Mouse (Mus musculus): ENCODE measurements around the gene Tfeb. TPM values are rescaled to one million over a fixed set of nuclear protein-coding genes. Genes with fewer than 3 reads are reported as not detected.

Gene Tfeb
- polyA plus RNA-seq, 1 experiment from 2014 or later: 30.7 TPM

DNA sequence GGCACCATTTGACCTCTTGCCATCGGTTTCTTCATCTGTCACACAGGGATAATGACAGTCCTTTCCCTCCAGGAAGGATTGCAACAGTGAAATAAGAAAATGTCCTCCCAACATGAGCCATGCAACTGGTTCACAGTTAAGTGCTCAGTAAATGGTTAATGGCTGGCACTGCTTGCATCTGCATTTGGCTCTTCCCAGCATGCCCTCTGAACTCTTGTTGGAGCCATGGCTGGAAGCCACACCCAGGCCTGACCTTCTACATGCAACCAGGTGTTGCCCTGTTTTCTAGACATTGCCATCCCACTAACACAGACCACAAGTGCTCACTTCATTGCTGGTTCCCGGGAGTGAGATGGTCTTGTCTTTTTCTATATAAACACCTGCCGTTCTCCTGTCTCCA lies 28.9 kb upstream of the Tfeb start:
- ATAC-seq: no peak
- Histone ChIP-seq H3K4me2 (ENCODE audit: low read depth, low read length) (no peak overlapping the region), H3K9me3 (ENCODE audit: control insufficient read depth, low read length) (no peaks in the 10 kb centered on the region), H3K36me3 (ENCODE audit: control insufficient read depth, insufficient read depth, low read length) (0 out of 2 replicates have a peak, but pooled peaks cover 3% of the 10 kb centered on the region), H3K27me3 (replicated peaks; ENCODE audit: control insufficient read depth, insufficient read depth, low read length) (no peaks in the 10 kb centered on the region), H3K4me1 (ENCODE audit: control insufficient read depth, insufficient read depth, low read length) (peaks cover 11% of the 10 kb centered on the region), H3K4me3 (ENCODE audit: low read length) (no peak overlapping the region), H3K9ac (ENCODE audit: low read depth, low read length) (no peak overlapping the region), H3K27ac (ENCODE audit: low read length) (no peak overlapping the region)
- WGBS: 75% methylated on average over 3 of the region's 3 CpGs

- Histone ChIP-seq H3K36me3 (ENCODE audit: control insufficient read depth, insufficient read depth, low read length) (no peaks in the 10 kb centered on the region), H3K9ac (ENCODE audit: low read depth, low read length) (no peak overlapping the region), H3K27me3 (replicated peaks; ENCODE audit: control insufficient read depth, insufficient read depth, low read length) (no peaks in the 10 kb centered on the region), H3K27ac (ENCODE audit: low read length) (no peak overlapping the region), H3K4me2 (ENCODE audit: low read depth, low read length) (no peak overlapping the region), H3K4me1 (ENCODE audit: control insufficient read depth, insufficient read depth, low read length) (peaks cover 11% of the 10 kb centered on the region), H3K4me3 (ENCODE audit: low read length) (no peak overlapping the region), H3K9me3 (ENCODE audit: control insufficient read depth, low read length) (no peaks in the 10 kb centered on the region)
- 59% methylated on average over 4 of the region's 4 CpGs for WGBS
- ATAC-seq: no peak
Measured at GRCm38 (mm10) chr17:47708972-47709371, 27.9 kb upstream of the Tfeb start.

- no peaks in the 10 kb centered on the region for H3K27me3 ChIP-seq (replicated peaks; ENCODE audit: control insufficient read depth, insufficient read depth, low read length)
Measured at GRCm38 (mm10) chr17:47710036-47710435, 26.8 kb upstream of the Tfeb start.

GRCm38 (mm10) chr17:47711883-47712282 lies 24.9 kb upstream of the Tfeb start:
- no peak overlapping the region for H3K27ac ChIP-seq (ENCODE audit: low read length)
- 57% methylated on average over 6 of the region's 6 CpGs for WGBS
- no peaks in the 10 kb centered on the region for H3K36me3 ChIP-seq (ENCODE audit: control insufficient read depth, insufficient read depth, low read length)
- H3K9ac ChIP-seq (ENCODE audit: low read depth, low read length): no peak overlapping the region
- H3K9me3 ChIP-seq (ENCODE audit: control insufficient read depth, low read length): no peaks in the 10 kb centered on the region
- H3K4me1 ChIP-seq (ENCODE audit: control insufficient read depth, insufficient read depth, low read length): peaks cover 5% of the 10 kb centered on the region
- no peaks in the 10 kb centered on the region for H3K27me3 ChIP-seq (replicated peaks; ENCODE audit: control insufficient read depth, insufficient read depth, low read length)
- peak; percentile 26; the same call in 1 of the 2 replicates for ATAC-seq
- H3K4me2 ChIP-seq (ENCODE audit: low read depth, low read length): no peak overlapping the region
- no peak overlapping the region for H3K4me3 ChIP-seq (ENCODE audit: low read length)

More at GRCm38 (mm10) chr17:47710036-47710435, 26.8 kb upstream of the Tfeb start:
- 69% methylated on average over 3 of the region's 3 CpGs for WGBS
- no peak overlapping the region for H3K27ac ChIP-seq (ENCODE audit: low read length)
- H3K36me3 ChIP-seq (ENCODE audit: control insufficient read depth, insufficient read depth, low read length): no peaks in the 10 kb centered on the region
- H3K9ac ChIP-seq (ENCODE audit: low read depth, low read length): no peak overlapping the region
- 0 out of 2 replicates have a peak, but pooled peaks have one; percentile 21 for ATAC-seq
- H3K9me3 ChIP-seq (ENCODE audit: control insufficient read depth, low read length): no peaks in the 10 kb centered on the region
- no peak overlapping the region for H3K4me3 ChIP-seq (ENCODE audit: low read length)
- H3K4me2 ChIP-seq (ENCODE audit: low read depth, low read length): no peak overlapping the region
- H3K4me1 ChIP-seq (ENCODE audit: control insufficient read depth, insufficient read depth, low read length): peaks cover 11% of the 10 kb centered on the region

DNA sequence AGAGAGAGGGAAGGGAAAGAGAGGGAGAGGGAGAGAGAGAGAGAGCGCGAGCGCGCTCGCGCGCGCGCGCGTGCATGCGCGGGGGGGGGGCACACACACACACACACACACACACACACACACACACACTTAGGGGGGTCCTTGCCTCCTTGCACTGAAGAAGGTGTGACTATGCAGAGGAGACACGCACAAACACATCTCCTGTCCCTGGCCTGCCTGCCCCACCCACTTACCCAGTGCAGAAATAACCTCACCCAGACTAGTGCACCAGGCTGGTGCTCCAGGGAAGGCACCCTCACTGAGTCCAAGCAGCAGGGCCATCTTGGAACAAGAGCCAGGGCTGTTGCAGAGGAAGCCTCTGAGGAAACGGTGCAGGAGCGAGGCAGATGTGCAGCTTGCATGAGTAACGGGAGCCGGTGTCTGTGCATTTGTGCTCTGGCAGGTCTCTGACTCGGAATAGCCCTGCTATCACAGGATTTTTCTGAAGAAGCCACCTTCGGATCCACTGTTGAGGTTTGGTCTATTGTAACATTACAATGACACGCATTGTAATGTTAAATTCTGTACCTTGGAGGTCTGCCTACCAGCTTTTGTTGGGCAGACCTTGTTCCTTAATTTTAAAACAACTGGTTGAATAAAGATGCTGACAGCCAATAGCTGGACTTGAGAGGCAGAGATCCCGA lies 23.8 kb upstream of the Tfeb start:
- H3K4me2 ChIP-seq (ENCODE audit: low read depth, low read length): no peak overlapping the region
- WGBS: 50% methylated on average over 15 of the region's 22 CpGs
- no peak overlapping the region for H3K9ac ChIP-seq (ENCODE audit: low read depth, low read length)
- no peaks in the 10 kb centered on the region for H3K27me3 ChIP-seq (replicated peaks; ENCODE audit: control insufficient read depth, insufficient read depth, low read length)
- H3K4me1 ChIP-seq (ENCODE audit: control insufficient read depth, insufficient read depth, low read length): peaks cover 4% of the 10 kb centered on the region
- no peak overlapping the region for H3K27ac ChIP-seq (ENCODE audit: low read length)
- no peaks in the 10 kb centered on the region for H3K36me3 ChIP-seq (ENCODE audit: control insufficient read depth, insufficient read depth, low read length)
- no peaks in the 10 kb centered on the region for H3K9me3 ChIP-seq (ENCODE audit: control insufficient read depth, low read length)
- ATAC-seq: no peak
- H3K4me3 ChIP-seq (ENCODE audit: low read length): no peak overlapping the region

DNA sequence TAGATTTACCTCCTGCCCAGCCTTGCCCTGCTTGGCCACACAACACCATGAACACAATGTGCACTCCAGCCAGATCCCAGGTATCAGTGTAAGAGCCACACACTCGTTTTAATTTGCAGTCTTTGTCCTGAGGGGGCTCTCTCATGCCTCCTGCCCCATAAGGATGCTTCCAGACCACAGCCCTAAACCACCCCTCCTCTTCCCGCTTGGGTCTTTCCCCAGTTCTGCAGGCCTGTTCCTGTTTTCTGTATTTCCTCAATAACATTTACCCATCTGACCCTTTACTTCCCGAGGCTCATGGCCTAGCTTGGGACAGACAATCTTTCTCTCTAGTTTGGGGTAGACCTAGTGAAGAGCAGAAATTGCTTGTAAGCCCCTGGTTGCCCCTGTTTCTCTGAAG lies 21.8 kb upstream of the Tfeb start:
- no peak for ATAC-seq
- 56% methylated on average over 3 of the region's 3 CpGs for WGBS

DNA sequence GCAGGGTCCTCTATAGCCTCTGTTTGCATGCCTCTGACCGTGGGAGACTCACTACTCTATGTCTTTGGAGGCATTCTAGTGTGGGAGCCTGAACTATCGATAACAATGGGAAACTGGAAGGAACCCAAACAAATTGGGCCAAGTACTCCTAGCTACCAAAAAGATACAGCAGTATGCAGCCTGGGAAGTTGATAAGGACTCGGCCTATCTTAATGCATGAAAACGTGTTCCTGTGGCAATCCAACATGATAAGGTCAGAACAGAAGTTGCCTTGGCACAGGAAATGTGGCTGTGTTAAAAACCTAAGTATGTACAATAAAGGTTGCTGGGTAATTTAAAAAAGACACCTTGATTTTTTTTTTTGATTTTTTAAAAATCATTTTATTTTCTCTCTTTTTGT lies 15.6 kb upstream of the Tfeb start:
- H3K27ac ChIP-seq (ENCODE audit: low read length): no peak overlapping the region
- no peaks in the 10 kb centered on the region for H3K4me1 ChIP-seq (ENCODE audit: control insufficient read depth, insufficient read depth, low read length)
- WGBS: 83% methylated on average over 4 of the region's 4 CpGs
- no peaks in the 10 kb centered on the region for H3K36me3 ChIP-seq (ENCODE audit: control insufficient read depth, insufficient read depth, low read length)
- ATAC-seq: no peak
- H3K4me2 ChIP-seq (ENCODE audit: low read depth, low read length): no peak overlapping the region
- no peak overlapping the region for H3K4me3 ChIP-seq (ENCODE audit: low read length)
- H3K9ac ChIP-seq (ENCODE audit: low read depth, low read length): no peak overlapping the region
- H3K9me3 ChIP-seq (ENCODE audit: control insufficient read depth, low read length): no peaks in the 10 kb centered on the region
- H3K27me3 ChIP-seq (replicated peaks; ENCODE audit: control insufficient read depth, insufficient read depth, low read length): no peaks in the 10 kb centered on the region

More for the DNA sequence above, 21.8 kb upstream of the Tfeb start:
- H3K4me3 ChIP-seq (ENCODE audit: low read length): no peak overlapping the region
- H3K4me1 ChIP-seq (ENCODE audit: control insufficient read depth, insufficient read depth, low read length): peaks cover 3% of the 10 kb centered on the region; the same call in 1 of the 2 replicates
- no peak overlapping the region for H3K4me2 ChIP-seq (ENCODE audit: low read depth, low read length)
- no peaks in the 10 kb centered on the region for H3K36me3 ChIP-seq (ENCODE audit: control insufficient read depth, insufficient read depth, low read length)
- no peak overlapping the region for H3K9ac ChIP-seq (ENCODE audit: low read depth, low read length)
- no peak overlapping the region for H3K27ac ChIP-seq (ENCODE audit: low read length)
- H3K9me3 ChIP-seq (ENCODE audit: control insufficient read depth, low read length): no peaks in the 10 kb centered on the region
- H3K27me3 ChIP-seq (replicated peaks; ENCODE audit: control insufficient read depth, insufficient read depth, low read length): no peaks in the 10 kb centered on the region

DNA sequence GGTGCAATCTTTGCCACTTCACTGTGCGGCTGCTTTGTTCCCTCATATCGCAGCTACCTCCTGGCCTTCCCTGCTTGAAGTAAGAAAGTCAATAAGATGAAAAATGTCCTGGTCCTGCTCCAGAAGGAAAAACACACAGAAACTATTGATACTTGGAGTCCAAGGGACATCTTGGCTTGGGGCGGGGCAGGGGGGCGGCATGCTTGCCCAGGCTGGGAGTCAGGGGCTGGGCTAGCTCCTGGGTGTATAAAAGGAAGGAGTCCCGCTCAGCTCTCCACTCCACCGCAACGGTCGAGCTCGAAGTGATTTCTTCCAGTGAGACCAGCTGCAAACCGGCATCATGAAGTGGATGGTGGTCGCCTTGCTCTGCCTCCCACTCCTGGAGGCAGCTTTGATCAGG lies 10.3 kb upstream of the Tfeb start, which contains the start of gene Pgc:
Pgc (plus strand) TSS at position 277 of the 400 bp plus-strand sequence.
- no peaks in the 10 kb centered on the region for H3K27me3 ChIP-seq (replicated peaks; ENCODE audit: control insufficient read depth, insufficient read depth, low read length)
- H3K9me3 ChIP-seq (ENCODE audit: control insufficient read depth, low read length): no peaks in the 10 kb centered on the region
- H3K4me3 ChIP-seq (ENCODE audit: low read length): no peak within 1 kb of the TSS
- WGBS: 69% methylated on average over 11 of the region's 11 CpGs
- no peak for ATAC-seq
- no peak within 1 kb of the TSS for H3K27ac ChIP-seq (ENCODE audit: low read length)
- no peak within 1 kb of the TSS for H3K9ac ChIP-seq (ENCODE audit: low read depth, low read length)
- H3K4me1 ChIP-seq (ENCODE audit: control insufficient read depth, insufficient read depth, low read length): no peaks in the 10 kb centered on the region
- no peaks in the 10 kb centered on the region for H3K36me3 ChIP-seq (ENCODE audit: control insufficient read depth, insufficient read depth, low read length)
- H3K4me2 ChIP-seq (ENCODE audit: low read depth, low read length): no peak within 1 kb of the TSS

DNA sequence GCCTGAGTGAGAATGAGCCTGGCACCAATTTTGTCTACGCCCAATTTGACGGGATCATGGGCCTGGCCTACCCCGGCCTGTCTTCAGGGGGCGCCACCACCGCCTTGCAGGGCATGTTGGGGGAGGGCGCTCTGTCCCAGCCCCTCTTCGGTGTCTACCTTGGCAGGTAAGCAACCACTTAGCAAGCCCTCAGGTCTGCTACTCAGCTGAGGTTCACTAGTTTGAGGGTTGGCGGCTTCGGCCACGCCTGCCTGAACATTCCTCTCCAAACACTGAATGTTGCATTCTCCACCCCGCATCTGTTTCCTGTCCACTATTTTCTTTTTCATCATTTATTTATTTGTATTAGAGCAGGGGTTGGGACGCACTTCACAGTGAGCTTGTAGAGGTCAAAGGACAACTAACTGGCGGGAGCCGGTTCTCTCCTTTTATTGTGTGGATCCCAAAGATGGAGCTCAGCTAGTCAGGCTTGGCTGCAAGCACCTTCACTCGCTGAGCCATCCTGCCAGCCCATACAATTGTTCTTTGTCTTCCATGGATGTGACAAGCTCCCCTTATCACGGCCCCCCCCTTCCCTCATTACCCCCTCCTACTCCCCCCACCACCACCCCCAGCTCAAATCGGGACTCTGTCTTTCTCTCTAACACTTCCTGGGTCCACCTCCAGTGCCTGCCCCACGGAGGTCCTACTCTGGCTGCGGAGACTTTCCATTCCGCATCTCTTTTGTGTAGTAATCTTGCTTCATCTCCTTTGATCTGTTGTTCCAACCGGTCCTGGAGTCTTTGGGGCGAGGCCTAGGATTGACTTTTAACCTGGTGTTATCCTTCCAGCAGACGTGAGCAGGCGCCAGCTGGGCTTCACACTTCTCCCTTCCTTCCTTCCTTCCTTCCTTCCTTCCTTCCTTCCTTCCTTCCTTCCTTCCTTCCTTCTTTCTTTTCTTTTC lies 5.9 kb upstream of the Tfeb start:
- Histone ChIP-seq H3K4me1 (ENCODE audit: control insufficient read depth, insufficient read depth, low read length) (no peaks in the 10 kb centered on the region), H3K9ac (ENCODE audit: low read depth, low read length) (no peak overlapping the region), H3K9me3 (ENCODE audit: control insufficient read depth, low read length) (no peaks in the 10 kb centered on the region), H3K36me3 (ENCODE audit: control insufficient read depth, insufficient read depth, low read length) (no peaks in the 10 kb centered on the region), H3K27me3 (replicated peaks; ENCODE audit: control insufficient read depth, insufficient read depth, low read length) (no peaks in the 10 kb centered on the region), H3K4me2 (ENCODE audit: low read depth, low read length) (no peak overlapping the region), H3K4me3 (ENCODE audit: low read length) (no peak overlapping the region), H3K27ac (ENCODE audit: low read length) (no peak overlapping the region)
- peak; percentile 5; the same call in 1 of the 2 replicates for ATAC-seq
- 51% methylated on average over 24 of the region's 24 CpGs for WGBS

Data from intestine, embryonic 16.5 days (tissue).